Mouse (Mus musculus) retina, postnatal 7 days (tissue): Measurements from ENCODE around the gene Slc8b1.

Experiments used
- DNase-seq: peaks from one replicate; pipeline ENCODE4 v3.0.0-alpha.2; 2012; ENCODE audit warnings: low read depth, low spot score

Slc8b1 gene

GRCm38 (mm10) chr5:120567253-120567701, 56.3 kb downstream of the Slc8b1 start:
- peak; percentile 46 for DNase-seq

- DNase-seq, result no peak
Measured at GRCm38 (mm10) chr5:120567761-120568211, 56.8 kb downstream of the Slc8b1 start.

GRCm38 (mm10) chr5:120568336-120568768, 57.4 kb downstream of the Slc8b1 start:
- no peak for DNase-seq

GRCm38 (mm10) chr5:120568964-120569363, 58.0 kb downstream of the Slc8b1 start:
- no peak for DNase-seq

- DNase-seq, result no peak
Measured at GRCm38 (mm10) chr5:120569791-120570190, 58.8 kb downstream of the Slc8b1 start.

- no peak for DNase-seq
Measured at GRCm38 (mm10) chr5:120570289-120570897, 59.4 kb downstream of the Slc8b1 start.

- DNase-seq, result no peak
Measured at GRCm38 (mm10) chr5:120571056-120571740, 60.2 kb downstream of the Slc8b1 start.

GRCm38 (mm10) chr5:120574469-120575063, 63.6 kb downstream of the Slc8b1 start:
- DNase-seq, result no peak

GRCm38 (mm10) chr5:120576781-120577301, 65.9 kb downstream of the Slc8b1 start:
- no peak for DNase-seq

GRCm38 (mm10) chr5:120577935-120578441, 67.0 kb downstream of the Slc8b1 start:
- DNase-seq, result no peak

- no peak for DNase-seq
Measured at GRCm38 (mm10) chr5:120578504-120579081, 67.6 kb downstream of the Slc8b1 start.

GRCm38 (mm10) chr5:120579211-120579897, 68.4 kb downstream of the Slc8b1 start:
- no peak for DNase-seq

GRCm38 (mm10) chr5:120579898-120580626, 69.1 kb downstream of the Slc8b1 start:
- DNase-seq, result no peak

GRCm38 (mm10) chr5:120582002-120582401, 71.0 kb downstream of the Slc8b1 start:
- DNase-seq, result no peak

- DNase-seq, result no peak
Measured at GRCm38 (mm10) chr5:120583511-120583910, 72.5 kb downstream of the Slc8b1 start.
